Mouse (Mus musculus): ENCODE data around the gene Ciao1. TPM values are rescaled to one million over a fixed set of nuclear protein-coding genes. Genes with fewer than 3 reads are reported as not detected.
A peak's percentile ranks its signal among the peaks of the same experiment; 100 is the strongest.

Gene Ciao1
- 38.0 and 65.9 TPM in 2 replicates for total RNA-seq (2014; rRNA removed; ENCODE audit: low replicate concordance)
- 53.7 and 59.5 TPM in 2 replicates for polyA plus RNA-seq (2015; fragmentation: Nextera tagmentation; extraction: Ambion mirVana)

- Histone ChIP-seq H3K36me3 (replicated peaks; ENCODE audit: control insufficient read depth, insufficient read depth, low read length) (peaks cover 30% of the 10 kb centered on the region), H3K27ac (ENCODE audit: low read depth) (peak within 1 kb of the TSS; percentile 84), H3K9me3 (replicated peaks; ENCODE audit: control insufficient read depth, low read length) (no peaks in the 10 kb centered on the region), H3K4me2 (ENCODE audit: low read depth, low read length) (peak within 1 kb of the TSS; percentile 98), H3K27me3 (ENCODE audit: control insufficient read depth, insufficient read depth, low read length) (no peaks in the 10 kb centered on the region), H3K4me3 (ENCODE audit: low read depth, low read length) (peak within 1 kb of the TSS; percentile 96), H3K9ac (replicated peaks; ENCODE audit: low read depth, low read length) (peak within 1 kb of the TSS; percentile 93), H3K4me1 (ENCODE audit: control insufficient read depth, insufficient read depth) (peaks cover 40% of the 10 kb centered on the region)
- DNase-seq (ENCODE audit: low spot score): peak; percentile 98
- WGBS: under 1% methylated on average over 53 of the region's 53 CpGs
- peak; percentile 98 for ATAC-seq (ENCODE audit: insufficient read depth, low read depth)
- TF ChIP-seq EP300 (IDR thresholded peaks at IDR 0.05; ENCODE audit: low read depth) (no peak), CTCF (IDR thresholded peaks at IDR 0.05; ENCODE audit: low read depth) (no peak)
These were observed at the start of gene Ciao1, which contains the start of gene Tmem127 for GRCm38 (mm10) chr2:127247592-127248333. TSS of gene Ciao1 (minus strand) at chr2:127247816. TSS of gene Tmem127 (plus strand) at chr2:127247908.

- Histone ChIP-seq H3K9me3 (replicated peaks; ENCODE audit: control insufficient read depth, low read length) (no peaks in the 10 kb centered on the region), H3K27me3 (ENCODE audit: control insufficient read depth, insufficient read depth, low read length) (no peaks in the 10 kb centered on the region), H3K9ac (replicated peaks; ENCODE audit: low read depth, low read length) (no peak overlapping the region), H3K27ac (ENCODE audit: low read depth) (no peak overlapping the region), H3K4me2 (ENCODE audit: low read depth, low read length) (no peak overlapping the region), H3K4me3 (ENCODE audit: low read depth, low read length) (no peak overlapping the region), H3K36me3 (replicated peaks; ENCODE audit: control insufficient read depth, insufficient read depth, low read length) (peaks cover 81% of the 10 kb centered on the region), H3K4me1 (ENCODE audit: control insufficient read depth, insufficient read depth) (no peaks in the 10 kb centered on the region)
- ATAC-seq (ENCODE audit: insufficient read depth, low read depth): no peak
- WGBS: 89% methylated on average over 7 of the region's 7 CpGs
- no peak for DNase-seq (ENCODE audit: low spot score)
- no peak for TF ChIP-seq CTCF (IDR thresholded peaks at IDR 0.05; ENCODE audit: low read depth)
These were observed 49.6 kb upstream of the Ciao1 start for GRCm38 (mm10) chr2:127297001-127297805.

GRCm38 (mm10) chr2:127292250-127292649 is 44.6 kb upstream of the Ciao1 start:
- peaks cover 72% of the 10 kb centered on the region for H3K36me3 ChIP-seq (replicated peaks; ENCODE audit: control insufficient read depth, insufficient read depth, low read length)
- H3K4me1 ChIP-seq (ENCODE audit: control insufficient read depth, insufficient read depth): no peaks in the 10 kb centered on the region
- no peak overlapping the region for H3K27ac ChIP-seq (ENCODE audit: low read depth)
- TF ChIP-seq CTCF (IDR thresholded peaks at IDR 0.05; ENCODE audit: low read depth) (no peak), EP300 (IDR thresholded peaks at IDR 0.05; ENCODE audit: low read depth) (no peak)
- no peak overlapping the region for H3K4me2 ChIP-seq (ENCODE audit: low read depth, low read length)
- 48% methylated on average over 4 of the region's 4 CpGs for WGBS
- H3K9ac ChIP-seq (replicated peaks; ENCODE audit: low read depth, low read length): no peak overlapping the region
- H3K9me3 ChIP-seq (replicated peaks; ENCODE audit: control insufficient read depth, low read length): no peaks in the 10 kb centered on the region
- H3K27me3 ChIP-seq (ENCODE audit: control insufficient read depth, insufficient read depth, low read length): no peaks in the 10 kb centered on the region
- no peak overlapping the region for H3K4me3 ChIP-seq (ENCODE audit: low read depth, low read length)
- ATAC-seq (ENCODE audit: insufficient read depth, low read depth): no peak
- no peak for DNase-seq (ENCODE audit: low spot score)

GRCm38 (mm10) chr2:127278162-127278561 is 30.5 kb upstream of the Ciao1 start:
- H3K4me1 ChIP-seq (ENCODE audit: control insufficient read depth, insufficient read depth): peaks cover 20% of the 10 kb centered on the region; the same call in 1 of the 2 replicates
- H3K36me3 ChIP-seq (replicated peaks; ENCODE audit: control insufficient read depth, insufficient read depth, low read length): no peaks in the 10 kb centered on the region
- no peak overlapping the region for H3K4me2 ChIP-seq (ENCODE audit: low read depth, low read length)
- no peak overlapping the region for H3K27ac ChIP-seq (ENCODE audit: low read depth)
- no peaks in the 10 kb centered on the region for H3K9me3 ChIP-seq (replicated peaks; ENCODE audit: control insufficient read depth, low read length)
- H3K4me3 ChIP-seq (ENCODE audit: low read depth, low read length): no peak overlapping the region
- no peak for TF ChIP-seq EP300 (IDR thresholded peaks at IDR 0.05; ENCODE audit: low read depth)
- no peak for DNase-seq (ENCODE audit: low spot score)
- H3K27me3 ChIP-seq (ENCODE audit: control insufficient read depth, insufficient read depth, low read length): no peaks in the 10 kb centered on the region
- no peak overlapping the region for H3K9ac ChIP-seq (replicated peaks; ENCODE audit: low read depth, low read length)
- ATAC-seq (ENCODE audit: insufficient read depth, low read depth): no peak

- H3K9me3 ChIP-seq (replicated peaks; ENCODE audit: control insufficient read depth, low read length): no peaks in the 10 kb centered on the region
- no peak overlapping the region for H3K4me3 ChIP-seq (ENCODE audit: low read depth, low read length)
- peaks cover 6% of the 10 kb centered on the region; the same call in 1 of the 2 replicates for H3K36me3 ChIP-seq (replicated peaks; ENCODE audit: control insufficient read depth, insufficient read depth, low read length)
- TF ChIP-seq EP300 (IDR thresholded peaks at IDR 0.05; ENCODE audit: low read depth): no peak
- TF ChIP-seq CTCF (IDR thresholded peaks at IDR 0.05; ENCODE audit: low read depth): no peak
- peak overlapping the region; percentile 48 for H3K27ac ChIP-seq (ENCODE audit: low read depth)
- H3K9ac ChIP-seq (replicated peaks; ENCODE audit: low read depth, low read length): 0 out of 2 replicates have a peak overlapping the region, but pooled peaks have one; percentile 15
- no peaks in the 10 kb centered on the region for H3K27me3 ChIP-seq (ENCODE audit: control insufficient read depth, insufficient read depth, low read length)
- ATAC-seq (ENCODE audit: insufficient read depth, low read depth) (no peak), DNase-seq (ENCODE audit: low spot score) (no peak)
- WGBS: 49% methylated on average over 5 of the region's 5 CpGs
- H3K4me2 ChIP-seq (ENCODE audit: low read depth, low read length): peak overlapping the region; percentile 36
- H3K4me1 ChIP-seq (ENCODE audit: control insufficient read depth, insufficient read depth): peaks cover 30% of the 10 kb centered on the region
These were observed 28.1 kb upstream of the Ciao1 start for GRCm38 (mm10) chr2:127275551-127276320.
